Mouse (Mus musculus): ENCODE measurements around the gene Itk.

- TF ChIP-seq CTCF (IDR thresholded peaks at IDR 0.05; ENCODE audit: low read depth): no peak
- TF ChIP-seq EP300 (optimal IDR thresholded peaks at IDR 0.05): no peak
These were observed 80.9 kb downstream of the Itk start for GRCm38 (mm10) chr11:46308271-46308974.

Measured in stomach, postnatal 0 days (tissue).